Mouse (Mus musculus) stomach, embryonic 15.5 days (tissue): ENCODE data around the gene Stx1b. TPM values are rescaled to one million over a fixed set of nuclear protein-coding genes. Genes with fewer than 3 reads are reported as not detected.
A peak's percentile ranks its signal among the peaks of the same experiment; 100 is the strongest.
"Not testable (repeated sequence)": the region's sequence is repeated elsewhere in the genome, so short reads cannot be mapped to it uniquely, and the experiment has no call there.

Experiments used
- ATAC-seq: fragments of 200-750 bp; cut with Nextera tagmentation; 2 replicates; pipeline ENCODE4 v1.8.0; 2017; ENCODE audit warnings: low read depth, moderate number of reproducible peaks, moderate TSS enrichment; ENCODE audit not compliant: insufficient read depth, low FRiP score
- H3K27ac ChIP-seq: fragments of 300-500 bp; sonication (generic); 2 replicates; pipeline ENCODE4 v1.5.1; 2015; ENCODE audit warnings: mild to moderate bottlenecking, inconsistent platforms
- H3K27me3 ChIP-seq: fragments of 300-500 bp; sonication (generic); replicated peaks from 2 replicates; pipeline ENCODE4 v1.6.1; 2015; ENCODE audit warnings: inconsistent platforms
- H3K36me3 ChIP-seq: fragments of 300-500 bp; sonication (generic); 2 replicates; pipeline ENCODE4 v1.6.1; 2015; ENCODE audit warnings: inconsistent platforms
- H3K4me1 ChIP-seq: fragments of 300-500 bp; sonication (generic); 2 replicates; pipeline ENCODE4 v1.6.1; 2015; ENCODE audit warnings: inconsistent platforms
- H3K4me2 ChIP-seq: fragments of 300-500 bp; sonication (generic); 2 replicates; pipeline ENCODE4 v1.6.1; 2015; ENCODE audit warnings: mild to moderate bottlenecking, inconsistent platforms
- H3K4me3 ChIP-seq: fragments of 300-500 bp; sonication (generic); replicated peaks from 2 replicates; pipeline ENCODE4 v1.5.1; 2015; ENCODE audit warnings: inconsistent platforms
- H3K9ac ChIP-seq: fragments of 300-500 bp; sonication (generic); 2 replicates; pipeline ENCODE4 v1.6.1; 2015; ENCODE audit warnings: inconsistent platforms
- H3K9me3 ChIP-seq: fragments of 300-500 bp; sonication (generic); 2 replicates; pipeline ENCODE4 v1.6.1; 2016; ENCODE audit warnings: inconsistent platforms
- WGBS: fragments of 180-500 bp; shearing (Covaris S2); methylation state at CpG from one replicate; pipeline ENCODE4 v1.1.7; 2015; 5-methylcytosine and 5-hydroxymethylcytosine counted together
- polyA plus RNA-seq: library from polyadenylated mRNA; unstranded; fragments of >200 nt; fragmentation: Nextera tagmentation; extraction: Ambion mirVana; gene quantifications from 2 replicates; pipeline ENCODE4 v1.2.1, GENCODE M21; 2015

Gene Stx1b
- polyA plus RNA-seq, 1 experiment from 2014 or later, result 3.2 TPM

DNA sequence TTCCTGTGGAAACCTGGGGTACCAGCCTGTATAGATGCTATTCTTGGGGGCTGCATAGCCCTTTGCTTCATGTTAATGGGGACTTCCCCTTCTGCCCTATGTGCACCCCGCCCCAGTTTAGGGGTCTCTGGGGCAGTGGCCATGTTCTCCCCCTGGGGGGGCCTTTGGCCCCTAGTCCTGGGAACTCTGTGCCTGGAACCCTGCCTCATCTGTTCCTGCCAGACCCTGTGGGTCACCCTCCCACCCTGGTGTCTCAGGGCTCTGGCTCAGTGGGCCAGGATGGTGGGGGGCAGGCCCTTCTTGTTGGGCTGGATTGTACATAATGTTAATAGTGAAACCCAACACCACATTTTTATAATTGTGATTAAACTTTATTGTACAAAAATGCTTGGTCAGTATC, 24.6 kb downstream of the Stx1b start:
- H3K4me2 ChIP-seq, result no peak overlapping the region
- peaks cover 16% of the 10 kb centered on the region; the same call in 1 of the 2 replicates for H3K4me1 ChIP-seq
- H3K36me3 ChIP-seq, result peaks cover 47% of the 10 kb centered on the region
- no peak overlapping the region for H3K9ac ChIP-seq
- WGBS, result 93% methylated on average over 1 of the region's 1 CpGs
- H3K27me3 ChIP-seq, result no peaks in the 10 kb centered on the region
- no peaks in the 10 kb centered on the region for H3K9me3 ChIP-seq
- no peak for ATAC-seq
- no peak overlapping the region for H3K27ac ChIP-seq
- H3K4me3 ChIP-seq, result no peak overlapping the region

DNA sequence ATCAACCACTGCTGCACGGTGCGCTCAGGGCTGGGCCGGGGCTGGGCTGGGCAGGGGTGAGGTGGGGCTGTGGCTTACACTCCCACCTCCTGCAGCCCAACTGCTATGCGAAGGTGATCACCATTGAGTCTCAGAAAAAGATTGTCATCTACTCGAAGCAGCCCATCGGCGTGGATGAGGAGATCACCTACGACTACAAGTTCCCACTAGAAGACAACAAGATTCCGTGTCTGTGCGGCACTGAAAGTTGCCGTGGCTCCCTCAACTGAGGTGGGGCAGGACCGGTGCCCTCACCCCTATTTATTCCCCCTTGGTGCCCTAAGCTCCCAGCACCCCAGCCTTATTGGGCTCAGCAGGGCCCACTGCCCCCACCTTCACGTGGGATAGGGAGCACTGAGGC, 25.1 kb downstream of the Stx1b start:
- no peak overlapping the region for H3K27ac ChIP-seq
- ATAC-seq, result no peak
- H3K9me3 ChIP-seq, result no peaks in the 10 kb centered on the region
- H3K4me1 ChIP-seq, result peaks cover 16% of the 10 kb centered on the region; the same call in 1 of the 2 replicates
- WGBS, result 89% methylated on average over 13 of the region's 13 CpGs
- no peak overlapping the region for H3K9ac ChIP-seq
- no peaks in the 10 kb centered on the region for H3K27me3 ChIP-seq
- no peak overlapping the region for H3K4me2 ChIP-seq
- peaks cover 49% of the 10 kb centered on the region for H3K36me3 ChIP-seq
- H3K4me3 ChIP-seq, result no peak overlapping the region

DNA sequence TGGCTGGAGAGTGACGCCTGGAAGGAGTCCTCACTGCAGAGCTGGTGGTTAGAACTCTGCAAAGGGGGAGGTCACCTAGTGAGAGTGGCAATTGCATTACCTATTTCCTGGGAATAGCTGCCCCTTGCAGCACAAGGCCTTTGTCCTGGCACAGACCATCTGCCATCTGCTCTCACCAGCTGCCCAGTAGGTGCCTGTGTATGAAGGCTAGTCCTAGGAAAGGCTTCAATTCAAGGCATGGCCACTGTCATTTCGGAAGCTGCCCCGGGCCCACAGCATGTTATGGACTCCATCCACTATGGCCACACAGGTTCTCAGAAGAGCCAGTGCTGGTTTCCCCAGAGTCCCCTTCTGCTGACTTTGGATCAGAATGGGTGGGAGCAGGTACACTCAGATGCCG, 25.8 kb downstream of the Stx1b start:
- Histone ChIP-seq H3K4me2 (no peak overlapping the region), H3K4me1 (peaks cover 16% of the 10 kb centered on the region; the same call in 1 of the 2 replicates), H3K27me3 (no peaks in the 10 kb centered on the region), H3K36me3 (peaks cover 53% of the 10 kb centered on the region), H3K4me3 (no peak overlapping the region), H3K27ac (no peak overlapping the region), H3K9me3 (no peaks in the 10 kb centered on the region), H3K9ac (no peak overlapping the region)
- 81% methylated on average over 4 of the region's 4 CpGs for WGBS
- ATAC-seq, result no peak

DNA sequence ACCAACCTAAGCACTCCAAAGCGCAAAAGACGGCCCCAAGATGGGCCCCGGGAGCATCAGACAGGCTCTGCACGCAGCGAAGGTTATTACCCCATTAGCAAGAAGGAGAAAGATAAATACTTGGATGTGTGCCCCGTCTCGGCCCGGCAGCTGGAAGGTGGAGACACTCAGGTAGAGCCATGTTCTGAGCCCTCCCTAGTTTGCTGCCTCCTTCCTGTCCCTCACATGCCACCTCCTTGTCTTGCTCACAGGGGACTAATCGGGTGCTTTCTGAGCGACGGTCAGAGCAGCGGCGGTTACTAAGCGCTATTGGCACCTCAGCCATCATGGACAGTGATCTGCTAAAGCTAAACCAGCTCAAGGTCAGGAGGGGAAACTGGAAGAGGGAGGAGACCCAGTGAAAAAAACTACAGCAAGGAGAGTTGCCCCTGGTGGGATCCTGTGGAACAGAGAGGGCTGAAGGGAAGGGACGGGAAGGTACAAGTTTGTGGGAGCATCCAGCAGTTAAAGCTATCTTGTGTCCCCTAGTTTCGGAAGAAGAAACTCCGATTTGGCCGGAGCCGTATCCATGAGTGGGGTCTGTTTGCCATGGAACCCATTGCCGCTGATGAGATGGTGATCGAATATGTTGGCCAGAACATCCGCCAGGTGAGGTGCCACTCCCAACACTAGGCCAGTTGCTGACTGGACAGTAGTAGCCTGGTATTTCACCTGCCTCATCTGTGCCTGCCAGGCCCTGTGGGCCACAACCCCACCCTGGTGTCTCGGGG, 27.1 kb downstream of the Stx1b start:
- Histone ChIP-seq H3K36me3 (peaks cover 62% of the 10 kb centered on the region), H3K27ac (no peak overlapping the region), H3K27me3 (no peaks in the 10 kb centered on the region), H3K4me3 (no peak overlapping the region), H3K4me1 (peaks cover 16% of the 10 kb centered on the region; the same call in 1 of the 2 replicates), H3K4me2 (no peak overlapping the region), H3K9me3 (no peaks in the 10 kb centered on the region), H3K9ac (no peak overlapping the region)
- WGBS, result 88% methylated on average over 23 of the region's 23 CpGs
- no peak for ATAC-seq

DNA sequence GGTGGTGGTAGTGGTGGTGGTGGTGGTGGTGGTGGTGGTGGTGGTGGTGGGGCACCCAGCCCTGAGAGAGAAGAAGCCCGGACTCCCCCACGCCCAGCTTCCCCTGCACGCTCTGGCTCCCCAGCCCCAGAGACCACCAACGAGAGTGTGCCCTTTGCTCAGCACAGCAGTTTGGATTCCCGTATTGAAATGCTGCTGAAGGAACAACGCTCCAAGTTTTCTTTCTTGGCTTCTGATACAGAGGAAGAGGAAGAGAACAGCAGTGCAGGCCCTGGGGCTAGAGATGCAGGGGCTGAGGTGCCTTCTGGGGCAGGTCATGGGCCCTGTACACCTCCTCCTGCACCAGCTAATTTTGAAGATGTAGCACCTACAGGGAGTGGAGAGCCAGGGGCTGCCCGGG, 39.0 kb downstream of the Stx1b start, which contains the start of gene Gm49388:
Gene Gm49388, plus strand, starts transcription at position 301 of the 400 bp plus-strand sequence.
- H3K9me3 ChIP-seq, result no peaks in the 10 kb centered on the region
- no peak for ATAC-seq
- H3K36me3 ChIP-seq, result peaks cover 68% of the 10 kb centered on the region

DNA sequence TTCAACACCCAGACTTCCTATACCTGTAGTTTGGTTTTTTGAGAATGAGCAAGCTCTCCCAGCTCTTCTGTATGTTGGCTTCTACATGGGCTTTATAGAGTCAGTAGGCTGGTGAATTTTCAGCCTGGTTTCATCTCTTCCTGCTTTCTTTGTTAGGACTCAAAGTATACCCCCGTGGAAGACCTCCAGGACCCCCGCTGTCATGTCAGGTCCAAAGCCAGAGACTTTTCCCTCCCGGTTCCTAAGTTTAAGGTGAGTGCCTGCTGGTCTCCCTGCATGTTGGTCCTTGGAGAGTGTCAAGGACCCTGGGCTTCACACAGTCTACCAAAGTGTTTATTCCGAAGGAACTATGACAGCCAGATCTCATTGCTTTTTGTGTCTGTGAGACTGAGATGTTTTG, 46.0 kb downstream of the Stx1b start:
- no peak for ATAC-seq
- H3K4me1 ChIP-seq, result peaks cover 16% of the 10 kb centered on the region
- peak overlapping the region; percentile 84 for H3K9ac ChIP-seq
- H3K4me3 ChIP-seq, result peak overlapping the region; percentile 94
- peaks cover 24% of the 10 kb centered on the region for H3K36me3 ChIP-seq
- no peaks in the 10 kb centered on the region for H3K9me3 ChIP-seq
- no peaks in the 10 kb centered on the region for H3K27me3 ChIP-seq
- peak overlapping the region; percentile 76 for H3K4me2 ChIP-seq
- no peak overlapping the region for H3K27ac ChIP-seq
- 81% methylated on average over 4 of the region's 4 CpGs for WGBS

More for the DNA sequence above, 39.0 kb downstream of the Stx1b start, which contains the start of gene Gm49388:
- Histone ChIP-seq H3K9ac (no peak within 1 kb of the TSS), H3K4me2 (no peak within 1 kb of the TSS), H3K4me3 (no peak within 1 kb of the TSS), H3K4me1 (no peaks in the 10 kb centered on the region), H3K27me3 (no peaks in the 10 kb centered on the region), H3K27ac (no peak within 1 kb of the TSS)
- 94% methylated on average over 7 of the region's 7 CpGs for WGBS

DNA sequence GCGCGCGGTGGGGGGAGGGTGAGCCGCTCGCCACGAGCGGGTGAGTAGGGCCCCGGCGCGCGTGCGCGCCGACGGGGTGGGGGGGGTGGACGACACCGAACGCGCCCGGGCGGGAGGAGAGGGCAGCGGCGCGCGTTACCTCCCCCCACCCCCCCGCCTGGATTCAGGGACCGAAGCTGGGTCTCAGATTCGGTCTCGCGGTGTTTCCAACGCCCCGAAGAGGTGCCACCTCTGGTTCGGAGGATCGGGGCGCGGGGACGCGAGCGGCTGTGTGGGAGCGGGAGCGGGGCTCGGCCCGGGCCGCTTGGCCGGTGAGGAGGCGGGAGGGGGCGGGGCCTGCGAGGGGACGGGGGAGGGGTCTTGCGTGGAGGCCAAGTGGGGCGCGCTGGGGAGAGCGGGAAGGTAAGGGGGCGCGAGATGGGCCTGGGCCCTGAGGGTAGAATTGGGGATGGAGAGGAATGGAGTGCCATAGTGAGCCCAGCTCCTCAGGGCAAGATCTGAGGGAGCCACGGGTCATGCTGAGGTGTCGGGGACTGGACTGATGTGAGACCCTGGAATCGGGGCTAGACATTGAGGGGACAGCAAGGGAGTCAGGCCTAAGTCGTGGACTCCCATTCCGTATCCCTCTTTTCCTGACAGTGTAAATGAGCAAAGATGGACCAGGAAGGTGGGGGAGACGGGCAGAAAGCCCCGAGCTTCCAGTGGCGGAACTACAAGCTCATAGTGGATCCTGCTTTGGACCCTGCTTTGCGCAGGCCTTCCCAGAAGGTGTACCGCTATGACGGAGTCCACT, 46.7 kb downstream of the Stx1b start:
- H3K4me2 ChIP-seq, result peak overlapping the region; percentile 76
- 3% methylated on average over 64 of the region's 66 CpGs for WGBS
- H3K9ac ChIP-seq, result peak overlapping the region; percentile 84
- peak; percentile 32 for ATAC-seq
- H3K4me1 ChIP-seq, result peaks cover 16% of the 10 kb centered on the region
- peaks cover 24% of the 10 kb centered on the region for H3K36me3 ChIP-seq
- H3K9me3 ChIP-seq, result no peaks in the 10 kb centered on the region
- no peaks in the 10 kb centered on the region for H3K27me3 ChIP-seq
- H3K4me3 ChIP-seq, result peak overlapping the region; percentile 94
- H3K27ac ChIP-seq, result peak overlapping the region; percentile 99

DNA sequence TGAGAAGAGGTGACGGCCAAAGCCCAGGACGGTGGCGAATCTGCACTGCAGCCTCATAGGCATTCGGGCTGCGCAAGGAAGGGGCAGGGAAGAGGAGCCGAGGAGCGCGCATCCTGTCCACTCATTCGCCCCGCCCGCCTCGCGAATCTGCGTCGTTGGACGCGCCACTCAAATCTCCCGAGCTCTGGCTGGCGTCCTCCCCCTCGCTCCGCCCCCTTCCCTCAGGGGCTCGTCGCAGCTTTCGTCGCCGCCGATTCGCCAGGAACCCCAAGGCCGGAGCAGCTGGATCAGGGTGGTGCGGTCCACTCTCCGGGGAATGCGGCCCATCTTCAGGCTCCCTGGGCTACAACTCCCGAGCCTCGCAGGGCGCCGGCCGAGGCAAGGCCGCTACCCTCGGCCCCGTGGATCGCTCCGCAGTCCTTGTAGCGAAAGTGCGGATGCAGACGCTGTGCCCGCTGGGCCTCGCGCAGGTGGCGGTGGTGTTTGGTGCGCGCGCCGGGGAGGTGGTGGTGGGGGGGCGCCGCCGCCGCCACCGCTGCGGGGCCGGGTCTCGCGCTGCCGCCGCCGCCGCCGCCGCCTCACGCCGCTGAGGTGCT, 47.4 kb downstream of the Stx1b start:
- Histone ChIP-seq H3K4me3 (peak overlapping the region; percentile 94), H3K9ac (peak overlapping the region; percentile 84), H3K27ac (peak overlapping the region; percentile 99), H3K36me3 (peaks cover 18% of the 10 kb centered on the region), H3K27me3 (no peaks in the 10 kb centered on the region), H3K9me3 (no peaks in the 10 kb centered on the region), H3K4me1 (peaks cover 16% of the 10 kb centered on the region), H3K4me2 (peak overlapping the region; percentile 65)
- under 1% methylated on average over 57 of the region's 70 CpGs for WGBS
- peak; percentile 91 for ATAC-seq

DNA sequence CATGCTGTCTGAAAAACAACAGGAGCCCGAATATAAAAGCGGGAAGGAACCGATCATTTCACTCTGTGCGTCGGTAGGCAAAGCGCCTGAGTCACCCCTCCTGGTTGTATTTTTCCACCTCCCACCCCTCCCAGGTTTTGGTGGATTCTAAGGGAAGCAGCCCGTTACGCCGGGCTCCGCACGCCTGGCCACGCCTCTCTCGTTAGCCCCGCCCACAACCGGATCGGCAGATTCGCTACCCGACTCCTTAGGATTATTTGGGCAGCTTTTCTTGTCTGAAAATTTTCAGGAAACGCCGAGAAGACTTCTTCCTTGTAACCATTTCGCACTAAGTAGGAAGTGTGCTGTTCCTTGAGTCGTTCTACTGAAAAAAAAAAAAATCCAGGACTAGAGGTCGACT, 47.9 kb downstream of the Stx1b start, which contains the start of gene Setd1a:
Gene Setd1a, plus strand, starts transcription at position 245 of the 400 bp plus-strand sequence.
- H3K9ac ChIP-seq, result peak within 1 kb of the TSS; percentile 84
- H3K4me3 ChIP-seq, result peak within 1 kb of the TSS; percentile 94
- H3K27me3 ChIP-seq, result no peaks in the 10 kb centered on the region
- ATAC-seq, result peak; percentile 67
- H3K4me1 ChIP-seq, result peaks cover 17% of the 10 kb centered on the region
- H3K36me3 ChIP-seq, result peaks cover 15% of the 10 kb centered on the region
- peak within 1 kb of the TSS; percentile 99 for H3K27ac ChIP-seq
- under 1% methylated on average over 23 of the region's 23 CpGs for WGBS
- no peaks in the 10 kb centered on the region for H3K9me3 ChIP-seq
- peak within 1 kb of the TSS; percentile 76 for H3K4me2 ChIP-seq

DNA sequence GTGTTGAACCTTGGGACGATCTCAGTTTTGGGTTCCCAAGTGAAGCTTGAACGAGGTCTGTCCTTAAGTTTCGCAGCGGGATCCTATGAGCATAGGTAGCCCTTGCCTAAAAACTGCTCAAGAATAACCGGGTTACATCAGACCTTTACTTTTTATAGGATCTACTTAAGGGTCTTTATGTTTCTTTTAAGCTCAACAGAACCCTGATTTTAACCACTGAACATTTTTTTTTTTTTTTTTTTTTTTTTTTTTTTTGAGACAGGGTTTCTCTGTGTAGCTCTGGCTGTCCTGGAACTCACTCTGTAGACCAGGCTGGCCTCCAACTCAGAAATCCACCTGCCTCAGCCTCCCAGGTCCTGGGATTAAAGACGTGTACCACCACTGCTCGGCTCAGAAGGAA, 48.5 kb downstream of the Stx1b start:
- H3K27me3 ChIP-seq, H3K9me3 ChIP-seq, ATAC-seq: not testable (repeated sequence)
- 0 out of 2 replicates have a peak overlapping the region, but pooled peaks have one; percentile 84 for H3K9ac ChIP-seq
- peak overlapping the region; percentile 94 for H3K4me3 ChIP-seq
- H3K27ac ChIP-seq, result peak overlapping the region; percentile 99
- H3K4me2 ChIP-seq, result peak overlapping the region; percentile 65
- WGBS, result 67% methylated on average over 7 of the region's 7 CpGs
- H3K36me3 ChIP-seq, result peaks cover 11% of the 10 kb centered on the region
- peaks cover 22% of the 10 kb centered on the region for H3K4me1 ChIP-seq

DNA sequence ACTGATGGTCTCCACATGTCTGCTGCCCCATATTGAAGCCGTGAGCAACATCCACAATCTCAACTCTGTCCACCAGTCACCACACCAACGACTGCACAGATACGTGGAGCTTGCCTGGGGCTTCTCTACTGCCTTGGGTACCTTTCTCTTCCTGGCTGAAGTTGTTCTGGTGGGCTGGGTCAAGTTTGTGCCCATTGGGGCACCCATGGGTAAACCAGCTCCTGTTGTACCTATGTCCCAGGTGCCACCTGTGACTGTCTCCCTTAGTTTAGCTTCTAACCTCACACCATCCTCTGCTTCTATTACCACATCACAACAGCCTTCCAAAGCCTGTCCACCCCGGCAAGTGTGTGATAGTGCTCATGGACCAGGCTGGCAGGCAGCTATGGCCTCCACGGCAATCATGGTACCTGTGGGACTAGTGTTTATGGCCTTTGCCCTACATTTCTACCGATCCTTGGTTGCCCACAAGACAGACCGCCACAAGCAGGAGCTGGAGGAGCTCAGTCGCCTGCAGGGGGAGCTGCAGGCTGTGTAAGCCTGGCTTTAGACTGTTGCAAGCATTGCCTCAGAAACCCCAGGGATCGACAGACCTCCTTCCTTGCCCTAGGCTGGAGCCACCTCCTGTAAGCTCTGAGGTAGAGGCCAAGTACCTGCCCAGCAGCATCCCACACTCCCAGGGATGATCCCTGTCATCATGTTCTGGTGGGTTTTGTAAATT, 50.5 kb downstream of the Stx1b start:
- WGBS, result 40% methylated on average over 9 of the region's 9 CpGs
- Histone ChIP-seq H3K4me3 (no peak overlapping the region), H3K9ac (no peak overlapping the region), H3K36me3 (peaks cover under 1% of the 10 kb centered on the region; the same call in 1 of the 2 replicates), H3K9me3 (no peaks in the 10 kb centered on the region), H3K27ac (no peak overlapping the region), H3K4me1 (peaks cover 29% of the 10 kb centered on the region), H3K27me3 (no peaks in the 10 kb centered on the region), H3K4me2 (no peak overlapping the region)
- no peak for ATAC-seq
